Mouse (Mus musculus) gastrocnemius, postnatal 25 days (tissue): Measurements from ENCODE around the gene Lrrfip1. TPM values are rescaled to one million over a fixed set of nuclear protein-coding genes. Genes with fewer than 3 reads are reported as not detected.

ENCODE experiments used
- DNase-seq: peaks from one replicate; pipeline ENCODE4 v3.0.0; 2022
- total RNA-seq, 2 experiments: library from RNA; stranded (reverse); gene quantifications; 1 replicate in 1 of 2; 2 replicates in 1 of 2; pipeline ENCODE4 v1.2.3; 2021

Lrrfip1 gene
- total RNA-seq, 2 experiments from 2014 or later: 143 to 163 TPM

- no peak for DNase-seq
These were observed 146.3 kb downstream of the Lrrfip1 start, which contains the start of gene Rbm44 for GRCm38 (mm10) chr1:91144813-91145212. Gene Rbm44, plus strand, starts transcription at chr1:91145089.

DNA sequence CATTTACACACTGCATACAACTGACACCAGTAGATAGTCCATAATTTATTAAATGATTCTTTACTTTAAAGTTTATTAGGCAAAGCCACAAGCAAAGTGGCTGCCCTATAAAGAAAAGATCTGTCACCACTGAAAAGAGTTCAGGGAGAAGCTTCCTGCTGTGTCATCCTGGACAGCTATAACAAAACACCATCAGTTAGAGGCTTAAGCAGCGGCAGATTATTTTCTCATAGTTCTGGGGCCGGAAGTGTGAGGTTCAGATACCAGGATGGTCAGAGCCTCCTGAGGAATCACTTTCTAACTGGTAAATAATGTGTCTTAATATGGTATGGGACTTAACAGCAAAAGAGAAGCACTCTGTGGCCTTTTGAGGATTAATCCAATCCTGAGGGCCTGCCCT lies 153.0 kb downstream of the Lrrfip1 start:
- no peak for DNase-seq

GRCm38 (mm10) chr1:91166798-91167197 lies 168.3 kb downstream of the Lrrfip1 start:
- DNase-seq: no peak

- no peak for DNase-seq
These were observed 170.6 kb downstream of the Lrrfip1 start for GRCm38 (mm10) chr1:91169157-91169556.

- DNase-seq: no peak
These were observed 176.3 kb downstream of the Lrrfip1 start for GRCm38 (mm10) chr1:91174796-91175195.

DNA sequence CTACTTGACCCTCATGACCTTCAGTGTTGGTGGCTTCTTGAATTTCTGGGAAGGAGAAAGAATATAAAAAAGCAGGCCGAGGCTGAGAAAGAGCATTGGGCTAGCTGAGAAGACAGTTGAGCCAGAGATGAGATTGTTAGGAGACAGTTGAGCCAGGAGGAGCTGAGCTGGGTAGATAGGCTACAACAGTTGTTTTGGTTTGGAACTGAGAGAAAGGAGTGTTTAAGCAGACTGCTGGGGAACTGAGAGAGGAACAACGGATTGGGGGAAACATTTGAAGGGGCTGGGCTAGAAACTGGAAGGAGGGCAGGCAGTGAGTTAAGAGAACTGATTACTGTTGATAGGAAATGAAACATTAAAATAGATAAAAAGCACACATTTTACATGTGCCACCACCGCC lies 177.5 kb downstream of the Lrrfip1 start:
- no peak for DNase-seq

DNA sequence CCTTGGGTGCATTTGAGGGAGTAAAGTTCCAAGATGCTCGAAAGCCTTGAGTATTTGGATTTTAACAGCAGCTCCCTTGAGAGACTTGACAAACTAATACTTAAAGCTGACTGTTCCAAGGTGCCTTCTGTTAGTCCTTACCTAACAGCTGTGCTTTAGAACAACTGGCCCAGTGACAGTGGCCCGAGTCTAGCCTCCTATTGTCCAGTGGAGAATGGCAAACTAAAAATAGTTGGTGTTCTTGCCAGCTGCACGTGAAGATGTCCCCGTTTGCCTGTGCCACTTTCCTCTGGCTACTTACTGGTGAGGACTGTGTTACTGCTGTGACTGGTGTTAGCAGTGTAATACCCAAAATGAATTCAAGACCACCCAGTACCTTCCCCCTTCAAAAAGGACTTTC lies 178.3 kb downstream of the Lrrfip1 start:
- no peak for DNase-seq

Other genes with a start within 250 kb of the Lrrfip1 start
- gene Col6a3, start 154.8 kb upstream of the Lrrfip1 start, total RNA-seq: 100 to 1,000 TPM in 1 of 2 experiments, 10 to 100 TPM in 1; 86.2 to 121 TPM
- gene Mlph, start 83.7 kb upstream of the Lrrfip1 start, total RNA-seq: under 1 TPM; 0.26 to 0.51 TPM
- not detected for gene Prlh, start 45.6 kb upstream of the Lrrfip1 start, total RNA-seq
- not detected for gene Rab17, start 29.1 kb upstream of the Lrrfip1 start, total RNA-seq
- not detected for gene Rbm44, start 146.4 kb downstream of the Lrrfip1 start, total RNA-seq
- gene Ramp1, start 181.1 kb downstream of the Lrrfip1 start, total RNA-seq: 10 to 100 TPM; 23.9 to 32.4 TPM